In the genomic region with DNA sequence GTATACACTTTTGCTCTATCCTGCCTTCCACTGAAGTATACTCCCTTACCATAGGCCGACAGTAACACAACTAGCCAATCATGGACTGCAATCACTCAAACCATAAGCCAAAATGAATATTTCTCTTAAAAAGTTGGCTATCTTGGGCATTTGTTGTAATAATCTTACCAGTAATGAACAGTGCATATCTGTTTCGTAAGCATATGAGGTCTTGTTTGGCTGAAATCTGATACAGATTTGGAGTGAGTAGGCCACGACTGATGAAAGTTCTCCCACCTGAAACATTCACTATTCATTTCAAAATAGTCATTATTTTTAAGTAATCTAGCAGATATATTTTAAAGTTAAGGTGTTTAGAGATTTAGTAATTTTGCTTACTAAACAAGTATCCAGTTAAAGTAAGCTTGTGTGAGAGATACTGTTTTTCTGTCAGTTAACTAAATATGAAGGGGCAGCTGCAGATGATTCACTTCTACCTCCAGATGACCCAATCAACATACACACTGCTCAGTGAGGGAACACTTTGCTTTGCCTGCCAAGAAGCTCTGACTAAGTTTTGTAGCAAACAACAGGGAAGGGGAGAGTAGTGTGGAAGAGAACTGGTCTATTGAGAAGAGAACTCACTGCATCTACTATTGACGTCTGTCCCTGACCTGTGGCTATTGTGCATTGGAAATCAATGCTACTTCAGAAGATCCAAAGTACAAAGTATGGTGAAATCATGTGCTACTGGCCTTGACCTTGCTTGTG, we compare ENCODE assay signal across 32 mouse cellular contexts. TPM values are rescaled to one million over a fixed set of nuclear protein-coding genes. Genes with fewer than 3 reads are reported as not detected.
A peak's percentile ranks its signal among the peaks of the same experiment; 100 is the strongest.
DNase-seq lines count a peak whose midpoint lies in the region; ATAC-seq lines count a peak whose summit lies in the region.
"Had no signal": no experiment of that assay in that cellular context is flagged by ENCODE, and none has a peak within 500 bp of the region (broad histone marks: within the 10 kb centered on the region; RNA-seq: fewer than 3 reads in every experiment).

No protein-coding gene starts in this region.

- DNase-seq in liver, embryonic 11.5 days (ENCODE audit: low spot score), result no peak
- peak; percentile 63 for DNase-seq in Muller cell, postnatal 12 days (ENCODE audit: inconsistent ontology term)
- peak; percentile 57 for DNase-seq in fibroblast of lung, adult 2 months (ENCODE audit: low read depth)
- no peak for DNase-seq in hindbrain, embryonic 14.5 days (ENCODE audit: low spot score)
- no peak for DNase-seq in cerebellum, adult 8-10 months
- no peak for DNase-seq in MN1 (ENCODE audit: low spot score)
- DNase-seq: cerebellum, adult 11 months; cerebellum, adult 9-11 months; forebrain, postnatal 0 days; heart, postnatal 14 days; kidney, adult 8-10 months; kidney, postnatal 4 days; layer of hippocampus, postnatal 36 days; lung, adult 18-20 months; lung, postnatal 4 days; retina, postnatal 1 day; right cerebral cortex, postnatal 14 days had no signal

- H3K9me3 ChIP-seq in liver, embryonic 11.5 days (ENCODE audit: control insufficient read depth, low read length), result no peaks in the 10 kb centered on the region
- no peaks in the 10 kb centered on the region for H3K9me3 ChIP-seq in liver, embryonic 12.5 days (replicated peaks)
- no peaks in the 10 kb centered on the region for H3K9me3 ChIP-seq in hindbrain, embryonic 14.5 days (ENCODE audit: control insufficient read depth, low read length)
- H3K9me3 ChIP-seq: embryonic facial prominence, embryonic 13.5 days; forebrain, embryonic 12.5 days; limb, embryonic 10.5 days; limb, embryonic 15.5 days; megakaryocyte, embryonic 14.5 days; midbrain, embryonic 13.5 days; neural tube, embryonic 15.5 days; stomach, embryonic 15.5 days had no signal

- no peak overlapping the region for H3K4me2 ChIP-seq in liver, embryonic 11.5 days
- no peak overlapping the region for H3K4me2 ChIP-seq in liver, embryonic 12.5 days
- no peak overlapping the region for H3K4me2 ChIP-seq in hindbrain, embryonic 14.5 days (replicated peaks)
- H3K4me2 ChIP-seq: embryonic facial prominence, embryonic 13.5 days; forebrain, embryonic 12.5 days; limb, embryonic 15.5 days; midbrain, embryonic 13.5 days; neural tube, embryonic 15.5 days; stomach, embryonic 15.5 days had no signal

- 0 out of 2 replicates have a peak, but pooled peaks have one; percentile 12 for ATAC-seq in liver, embryonic 11.5 days (replicated peaks; ENCODE audit: low FRiP score)
- ATAC-seq in liver, embryonic 12.5 days, result no peak
- ATAC-seq in hindbrain, embryonic 14.5 days (ENCODE audit: low FRiP score), result no peak
- ATAC-seq: CD4-positive, CD25-positive, alpha-beta regulatory T cell, adult 4 months; forebrain, postnatal 0 days; intestine, embryonic 16.5 days; lung, postnatal 0 days; midbrain, embryonic 13.5 days; Patski had no signal

- no peaks in the 10 kb centered on the region for H3K4me1 ChIP-seq in liver, embryonic 11.5 days (replicated peaks; ENCODE audit: control insufficient read depth, insufficient read depth, low read length)
- no peaks in the 10 kb centered on the region for H3K4me1 ChIP-seq in liver, embryonic 12.5 days
- no peaks in the 10 kb centered on the region for H3K4me1 ChIP-seq in hindbrain, embryonic 14.5 days (replicated peaks; ENCODE audit: control insufficient read depth, insufficient read depth, low read length)
- H3K4me1 ChIP-seq: embryonic facial prominence, embryonic 13.5 days; forebrain, embryonic 12.5 days; limb, embryonic 10.5 days; limb, embryonic 15.5 days; midbrain, embryonic 13.5 days; neural tube, embryonic 15.5 days; stomach, embryonic 15.5 days had no signal

- H3K4me3 ChIP-seq in liver, embryonic 11.5 days (ENCODE audit: low read depth, low read length), result no peak overlapping the region
- H3K4me3 ChIP-seq in liver, embryonic 12.5 days, result no peak overlapping the region
- no peak overlapping the region for H3K4me3 ChIP-seq in hindbrain, embryonic 14.5 days (replicated peaks; ENCODE audit: low read length)
- H3K4me3 ChIP-seq: embryonic facial prominence, embryonic 13.5 days; erythroblast, embryonic 14.5 days; forebrain, embryonic 12.5 days; limb, embryonic 10.5 days; limb, embryonic 15.5 days; megakaryocyte, embryonic 14.5 days; midbrain, embryonic 13.5 days; neural tube, embryonic 15.5 days; stomach, embryonic 15.5 days had no signal

- 81% methylated on average over 4 of the region's 4 CpGs for WGBS in liver, embryonic 11.5 days
- 74% methylated on average over 4 of the region's 4 CpGs for WGBS in liver, embryonic 12.5 days (ENCODE audit: insufficient replicate concordance)
- WGBS in hindbrain, embryonic 14.5 days, result 93% methylated on average over 4 of the region's 4 CpGs

- H3K27ac ChIP-seq in liver, embryonic 11.5 days (ENCODE audit: low read depth, low read length), result no peak overlapping the region
- no peak overlapping the region for H3K27ac ChIP-seq in liver, embryonic 12.5 days
- no peak overlapping the region for H3K27ac ChIP-seq in hindbrain, embryonic 14.5 days
- H3K27ac ChIP-seq: embryonic facial prominence, embryonic 13.5 days; forebrain, embryonic 12.5 days; kidney, postnatal 0 days; limb, embryonic 10.5 days; limb, embryonic 15.5 days; midbrain, embryonic 13.5 days; neural tube, embryonic 15.5 days; stomach, embryonic 15.5 days had no signal

- no peaks in the 10 kb centered on the region for H3K36me3 ChIP-seq in liver, embryonic 11.5 days (ENCODE audit: control insufficient read depth, insufficient read depth, low read length)
- H3K36me3 ChIP-seq in liver, embryonic 12.5 days, result no peaks in the 10 kb centered on the region
- H3K36me3 ChIP-seq in hindbrain, embryonic 14.5 days (replicated peaks; ENCODE audit: control insufficient read depth, insufficient read depth), result no peaks in the 10 kb centered on the region
- H3K36me3 ChIP-seq: embryonic facial prominence, embryonic 13.5 days; forebrain, embryonic 12.5 days; limb, embryonic 10.5 days; limb, embryonic 15.5 days; midbrain, embryonic 13.5 days; neural tube, embryonic 15.5 days; stomach, embryonic 15.5 days had no signal

- H3K9ac ChIP-seq in liver, embryonic 11.5 days (ENCODE audit: low read depth, low read length), result no peak overlapping the region
- no peak overlapping the region for H3K9ac ChIP-seq in liver, embryonic 12.5 days
- H3K9ac ChIP-seq in hindbrain, embryonic 14.5 days, result no peak overlapping the region
- H3K9ac ChIP-seq: embryonic facial prominence, embryonic 13.5 days; forebrain, embryonic 12.5 days; forebrain, postnatal 0 days; limb, embryonic 15.5 days; midbrain, embryonic 13.5 days; neural tube, embryonic 15.5 days; stomach, embryonic 15.5 days had no signal

- no peaks in the 10 kb centered on the region for H3K27me3 ChIP-seq in liver, embryonic 11.5 days (replicated peaks; ENCODE audit: control insufficient read depth, insufficient read depth, low read length)
- no peaks in the 10 kb centered on the region for H3K27me3 ChIP-seq in liver, embryonic 12.5 days (replicated peaks)
- H3K27me3 ChIP-seq in hindbrain, embryonic 14.5 days (ENCODE audit: control insufficient read depth, insufficient read depth, low read length), result no peaks in the 10 kb centered on the region
- H3K27me3 ChIP-seq: embryonic facial prominence, embryonic 13.5 days; forebrain, embryonic 12.5 days; limb, embryonic 15.5 days; midbrain, embryonic 13.5 days; neural tube, embryonic 15.5 days; Patski; stomach, embryonic 15.5 days had no signal

RNA-seq across cellular contexts. Expression of a gene that starts 8.6 kb away (rescaled TPM):
- polyA plus RNA-seq in liver, embryonic 11.5 days (2014; fragmentation: Nextera tagmentation; extraction: Ambion mirVana), result 23.5 and 26.0 TPM in 2 replicates
- 27.4 and 30.8 TPM in 2 replicates for polyA plus RNA-seq in liver, embryonic 12.5 days (2016; fragmentation: Nextera tagmentation; extraction: Ambion mirVana)
- 10.8 and 11.3 TPM in 2 replicates for polyA plus RNA-seq in hindbrain, embryonic 14.5 days (2014; fragmentation: Nextera tagmentation; extraction: Ambion mirVana)

Comparison
In these comparisons a context has a peak if more than half of its experiments do, and no peak if none do; other contexts are left out.
1. DNase-seq: peak in Muller cell, postnatal 12 days (single experiment) and fibroblast of lung, adult 2 months (single experiment); none in liver, embryonic 11.5 days (single experiment), hindbrain, embryonic 14.5 days (single experiment), cerebellum, adult 8-10 months (single experiment) and MN1 (single experiment).